Comparison of ENCODE assay signal across 10 mouse cellular contexts in the genomic region with DNA sequence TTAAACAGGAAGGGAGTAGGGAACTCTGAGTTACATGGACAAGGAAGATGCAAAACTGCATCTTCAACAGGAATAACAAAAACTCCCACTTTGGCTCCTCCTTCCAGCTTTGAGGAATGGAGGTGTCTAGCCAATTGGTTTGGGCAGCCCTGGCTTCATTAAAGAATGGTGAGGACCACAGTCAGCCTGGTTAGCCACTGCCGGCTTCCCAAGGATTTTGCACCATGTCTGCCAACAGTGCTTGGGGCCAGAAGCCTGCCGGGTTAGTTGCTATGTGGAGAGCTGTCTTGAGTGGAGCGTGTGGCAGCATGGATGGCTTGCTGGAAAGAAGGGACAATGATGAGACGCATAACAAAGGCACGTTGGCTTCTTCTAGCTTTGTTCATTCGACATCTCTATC.
DNase-seq lines count a peak whose midpoint lies in the region; ATAC-seq lines count a peak whose summit lies in the region.
"Had no signal": no experiment of that assay in that cellular context is flagged by ENCODE, and none has a peak within 500 bp of the region (broad histone marks: within the 10 kb centered on the region; RNA-seq: fewer than 3 reads in every experiment).

No protein-coding gene starts in this region.

- H3K36me3 ChIP-seq in heart, embryonic 15.5 days: no peaks in the 10 kb centered on the region
- H3K36me3 ChIP-seq in limb, embryonic 15.5 days: no peaks in the 10 kb centered on the region
- H3K36me3 ChIP-seq: lung, embryonic 15.5 days had no signal

- H3K4me3 ChIP-seq in heart, embryonic 15.5 days: no peak overlapping the region
- no peak overlapping the region for H3K4me3 ChIP-seq in limb, embryonic 15.5 days
- H3K4me3 ChIP-seq: lung, embryonic 15.5 days had no signal

- 39% methylated on average over 6 of the region's 6 CpGs for WGBS in heart, embryonic 15.5 days
- WGBS in limb, embryonic 15.5 days: 32% methylated on average over 6 of the region's 6 CpGs

- H3K4me2 ChIP-seq in heart, embryonic 15.5 days: peak overlapping the region; percentile 5; the same call in 1 of the 2 replicates
- 0 out of 2 replicates have a peak overlapping the region, but pooled peaks have one; percentile 22 for H3K4me2 ChIP-seq in limb, embryonic 15.5 days
- H3K4me2 ChIP-seq: lung, embryonic 15.5 days had no signal

- H3K27me3 ChIP-seq in heart, embryonic 15.5 days: no peaks in the 10 kb centered on the region
- no peaks in the 10 kb centered on the region for H3K27me3 ChIP-seq in limb, embryonic 15.5 days
- H3K27me3 ChIP-seq: lung, embryonic 15.5 days had no signal

- H3K27ac ChIP-seq in heart, embryonic 15.5 days: peak overlapping the region; percentile 61
- peak overlapping the region; percentile 69 for H3K27ac ChIP-seq in limb, embryonic 15.5 days
- H3K27ac ChIP-seq: lung, embryonic 15.5 days had no signal

- ATAC-seq in heart, embryonic 15.5 days (replicated peaks; ENCODE audit: insufficient number of reproducible peaks, insufficient read depth, low FRiP score, low read depth): no peak
- no peak for ATAC-seq in limb, embryonic 15.5 days (ENCODE audit: insufficient number of reproducible peaks, low FRiP score, low TSS enrichment, low read depth)
- ATAC-seq: intestine, embryonic 16.5 days had no signal

- peaks cover 41% of the 10 kb centered on the region for H3K4me1 ChIP-seq in heart, embryonic 15.5 days (replicated peaks)
- H3K4me1 ChIP-seq in limb, embryonic 15.5 days: peaks cover 35% of the 10 kb centered on the region

- no peaks in the 10 kb centered on the region for H3K9me3 ChIP-seq in heart, embryonic 15.5 days (replicated peaks)
- no peaks in the 10 kb centered on the region for H3K9me3 ChIP-seq in limb, embryonic 15.5 days
- H3K9me3 ChIP-seq: lung, embryonic 15.5 days had no signal

- DNase-seq in heart, adult 9 months (ENCODE audit: low spot score in 2 of 2): no peak
- DNase-seq in cerebellum, adult 11 months: peak; percentile 74
- DNase-seq in fibroblast of lung, adult 2 months (ENCODE audit: low read depth): peak; percentile 62
- DNase-seq in thymus, adult 18-20 months: no peak
- DNase-seq in B cell, adult 2 months: no peak
- no peak for DNase-seq in embryo, embryonic 10.5 days (ENCODE audit: low spot score)

- H3K9ac ChIP-seq in heart, embryonic 15.5 days: no peak overlapping the region
- no peak overlapping the region for H3K9ac ChIP-seq in limb, embryonic 15.5 days
- H3K9ac ChIP-seq: lung, embryonic 15.5 days had no signal

Comparison
In these comparisons a context has a peak if more than half of its experiments do, and no peak if none do; other contexts are left out.
1. DNase-seq: peak in cerebellum, adult 11 months (single experiment) and fibroblast of lung, adult 2 months (single experiment); none in heart, adult 9 months (0 of 2), thymus, adult 18-20 months (0 of 2), B cell, adult 2 months (0 of 2) and embryo, embryonic 10.5 days (single experiment).